Mouse (Mus musculus): ENCODE data around the gene Gm17651. TPM values are rescaled to one million over a fixed set of nuclear protein-coding genes. Genes with fewer than 3 reads are reported as not detected.

Gene Gm17651
- not detected for polyA plus RNA-seq (2017; shearing (Covaris generic))

GRCm38 (mm10) chr3:97674644-97675110 lies at the start of gene Gm17651:
Gene Gm17651 (minus strand): TSS chr3:97674694.

DNA sequence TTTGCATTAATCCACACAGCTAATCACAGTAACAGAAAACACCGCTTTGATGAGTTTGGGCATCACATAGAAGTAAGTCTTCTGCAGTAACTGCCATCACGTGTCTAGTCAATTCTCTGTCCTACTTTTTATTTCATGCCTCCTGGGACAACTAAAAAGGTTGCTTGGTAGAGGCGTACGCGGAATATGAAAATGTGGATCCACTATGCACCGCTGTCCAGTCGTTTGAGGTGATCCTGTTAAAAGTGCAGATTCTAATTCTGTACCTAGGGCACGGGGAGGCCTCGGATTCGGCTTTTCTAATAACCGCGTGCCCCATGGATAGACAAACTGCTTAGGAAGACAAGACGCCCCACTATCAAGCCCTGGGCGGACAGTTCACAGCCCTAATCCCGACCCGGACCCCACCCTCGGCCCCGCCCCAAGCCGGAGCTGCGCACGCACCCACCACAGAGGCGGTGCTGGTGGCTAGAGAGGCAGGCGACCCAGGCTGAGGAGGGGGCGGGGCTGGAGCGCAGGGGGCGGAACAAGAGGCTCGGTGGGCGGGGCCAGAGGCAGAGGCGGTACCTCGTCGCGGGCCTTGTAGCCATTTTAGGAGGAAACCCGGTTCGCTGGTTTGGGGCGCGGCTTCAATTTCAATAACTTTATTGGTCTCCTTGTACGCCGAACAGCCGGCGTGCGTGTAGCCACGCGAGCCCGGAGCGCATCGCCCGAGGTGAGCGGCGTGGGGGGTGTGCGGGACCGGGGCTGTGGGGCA lies 16.7 kb downstream of the Gm17651 start, which contains the start of gene Prkab2:
Prkab2 (plus strand) TSS at position 539 of the 757 bp plus-strand sequence.

GRCm38 (mm10) chr3:97628391-97629001 lies 46.0 kb downstream of the Gm17651 start, which contains the start of gene Fmo5:
Gene Fmo5 (plus strand): TSS chr3:97628804.

Other genes with a start within 250 kb of the Gm17651 start
- gene Chd1l, start 64.5 kb downstream of the Gm17651 start, polyA plus RNA-seq (2017; shearing (Covaris generic)): 46.9 TPM
- 12.4 TPM for gene Fmo5, start 45.9 kb downstream of the Gm17651 start, polyA plus RNA-seq (2017; shearing (Covaris generic))
- gene Prkab2, start 16.5 kb downstream of the Gm17651 start, polyA plus RNA-seq (2017; shearing (Covaris generic)): 4.2 TPM
- 17.5 TPM for gene Pde4dip, start 214.0 kb upstream of the Gm17651 start, polyA plus RNA-seq (2017; shearing (Covaris generic))
- gene Sec22b, start 226.5 kb upstream of the Gm17651 start, polyA plus RNA-seq (2017; shearing (Covaris generic)): 77.2 TPM